Mouse (Mus musculus): ENCODE measurements around the gene Smyd2. TPM values are rescaled to one million over a fixed set of nuclear protein-coding genes. Genes with fewer than 3 reads are reported as not detected.
A peak's percentile ranks its signal among the peaks of the same experiment; 100 is the strongest.

The Smyd2 gene
- polyA plus RNA-seq, 1 experiment from 2014 or later = 49.8 TPM

DNA sequence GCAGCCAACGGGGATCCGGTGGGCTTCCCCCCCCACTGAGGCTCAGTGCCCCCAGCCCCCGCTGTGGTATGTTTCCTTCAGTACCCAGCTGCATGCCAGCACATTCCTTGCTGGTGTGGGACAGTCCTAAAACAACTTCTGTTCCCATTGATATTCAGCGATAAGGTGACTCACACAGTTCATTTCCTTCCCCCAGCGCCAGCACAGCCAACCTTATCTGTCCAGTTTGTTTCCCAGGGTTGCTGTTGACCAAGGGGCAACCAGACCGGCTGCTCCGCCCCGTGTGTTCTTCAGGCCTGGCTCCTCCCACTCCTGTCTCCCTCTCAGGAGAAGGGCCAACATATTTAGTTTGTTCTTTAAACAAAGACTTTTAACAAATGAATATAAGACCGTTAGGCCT lies 54.7 kb downstream of the Smyd2 start:
- H3K9ac ChIP-seq = no peak overlapping the region
- 63% methylated on average over 9 of the region's 9 CpGs for WGBS
- H3K4me3 ChIP-seq = no peak overlapping the region
- no peak for ATAC-seq (ENCODE audit: low FRiP score)
- no peak overlapping the region for H3K27ac ChIP-seq
- H3K4me2 ChIP-seq (replicated peaks) = no peak overlapping the region
- no peaks in the 10 kb centered on the region for H3K9me3 ChIP-seq (replicated peaks)
- H3K4me1 ChIP-seq = peaks cover 13% of the 10 kb centered on the region
- no peaks in the 10 kb centered on the region for H3K27me3 ChIP-seq
- H3K36me3 ChIP-seq = no peaks in the 10 kb centered on the region

- no peak for ATAC-seq (ENCODE audit: low FRiP score)
Observed at GRCm38 (mm10) chr1:189867034-189867433, 55.1 kb downstream of the Smyd2 start.

GRCm38 (mm10) chr1:189866621-189867020 lies 55.5 kb downstream of the Smyd2 start:
- Histone ChIP-seq H3K27me3 (no peaks in the 10 kb centered on the region), H3K9ac (no peak overlapping the region), H3K4me2 (replicated peaks) (no peak overlapping the region), H3K9me3 (replicated peaks) (no peaks in the 10 kb centered on the region), H3K27ac (no peak overlapping the region), H3K4me3 (no peak overlapping the region), H3K36me3 (no peaks in the 10 kb centered on the region), H3K4me1 (peaks cover 13% of the 10 kb centered on the region)
- 88% methylated on average over 6 of the region's 6 CpGs for WGBS
- no peak for ATAC-seq (ENCODE audit: low FRiP score)

More at GRCm38 (mm10) chr1:189867034-189867433, 55.1 kb downstream of the Smyd2 start:
- H3K36me3 ChIP-seq = no peaks in the 10 kb centered on the region
- H3K27me3 ChIP-seq = no peaks in the 10 kb centered on the region
- H3K9ac ChIP-seq = no peak overlapping the region
- H3K27ac ChIP-seq = no peak overlapping the region
- H3K4me2 ChIP-seq (replicated peaks) = no peak overlapping the region
- peaks cover 13% of the 10 kb centered on the region for H3K4me1 ChIP-seq
- WGBS = 76% methylated on average over 5 of the region's 5 CpGs
- H3K9me3 ChIP-seq (replicated peaks) = no peaks in the 10 kb centered on the region
- H3K4me3 ChIP-seq = no peak overlapping the region

DNA sequence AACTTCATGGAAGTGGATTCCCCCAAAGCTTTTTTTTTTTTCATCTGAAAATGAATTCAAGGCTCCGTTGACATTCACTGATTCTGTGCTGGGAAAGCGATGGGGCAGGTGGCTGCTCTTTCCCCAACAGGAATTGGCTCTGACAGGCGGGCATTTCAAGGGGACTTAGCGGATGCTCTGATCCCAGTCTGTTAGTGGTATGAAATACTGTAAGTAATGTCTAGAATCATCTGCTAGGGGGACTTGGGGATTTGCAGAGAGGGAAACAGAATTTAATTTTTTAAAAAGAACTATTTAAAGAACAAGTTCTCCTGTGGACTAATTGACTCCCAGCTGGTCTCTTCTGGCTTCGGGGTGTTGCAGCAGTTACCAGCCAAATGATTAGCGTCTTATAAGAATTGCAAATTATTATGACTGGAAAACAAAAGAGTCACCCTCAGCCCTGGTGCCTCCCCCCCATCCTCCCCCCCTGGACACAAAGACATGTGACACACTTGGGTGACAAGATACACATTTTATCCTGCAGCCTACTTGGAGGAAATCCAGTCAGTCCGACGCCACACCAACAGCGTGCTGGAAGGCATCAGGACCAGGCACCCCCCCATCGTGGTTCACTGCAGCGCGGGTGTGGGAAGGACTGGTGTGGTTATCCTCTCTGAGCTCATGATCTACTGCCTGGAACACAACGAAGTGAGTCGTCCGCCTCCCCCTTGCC lies 57.2 kb downstream of the Smyd2 start:
- peaks cover 16% of the 10 kb centered on the region for H3K4me1 ChIP-seq
- no peaks in the 10 kb centered on the region for H3K27me3 ChIP-seq
- H3K9me3 ChIP-seq (replicated peaks) = no peaks in the 10 kb centered on the region
- H3K36me3 ChIP-seq = no peaks in the 10 kb centered on the region
- H3K9ac ChIP-seq = no peak overlapping the region
- H3K27ac ChIP-seq = peak overlapping the region; percentile 40
- H3K4me3 ChIP-seq = no peak overlapping the region
- ATAC-seq (ENCODE audit: low FRiP score) = peak; percentile 49
- H3K4me2 ChIP-seq (replicated peaks) = no peak overlapping the region
- 72% methylated on average over 15 of the region's 15 CpGs for WGBS

GRCm38 (mm10) chr1:189864301-189864700 lies 57.9 kb downstream of the Smyd2 start:
- 71% methylated on average over 9 of the region's 9 CpGs for WGBS
- H3K27ac ChIP-seq = peak overlapping the region; percentile 40; the same call in 1 of the 2 replicates
- no peak for ATAC-seq (ENCODE audit: low FRiP score)

DNA sequence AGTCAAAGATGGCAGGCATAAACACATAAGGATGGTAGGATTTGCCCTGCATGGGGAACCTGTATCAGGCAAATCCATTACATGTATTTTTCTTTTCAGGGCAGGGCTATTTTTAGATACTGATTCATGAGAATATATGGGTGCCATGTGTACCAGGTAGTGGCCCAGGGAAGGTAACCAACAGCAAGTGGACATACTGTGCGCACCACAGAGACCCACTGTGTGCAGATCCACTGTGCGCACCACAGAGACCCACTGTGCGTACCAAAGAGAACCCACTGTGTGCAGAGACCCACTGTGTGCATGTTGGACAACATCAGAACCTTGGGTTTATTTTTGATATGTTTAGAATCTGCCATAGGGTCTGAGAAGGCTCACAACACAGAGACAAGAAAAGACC lies 58.4 kb downstream of the Smyd2 start:
- H3K9me3 ChIP-seq (replicated peaks) = no peaks in the 10 kb centered on the region
- 95% methylated on average over 3 of the region's 3 CpGs for WGBS
- no peaks in the 10 kb centered on the region for H3K36me3 ChIP-seq
- ATAC-seq (ENCODE audit: low FRiP score) = no peak
- no peak overlapping the region for H3K27ac ChIP-seq
- H3K4me2 ChIP-seq (replicated peaks) = no peak overlapping the region
- H3K27me3 ChIP-seq = no peaks in the 10 kb centered on the region
- H3K9ac ChIP-seq = no peak overlapping the region
- H3K4me3 ChIP-seq = no peak overlapping the region
- H3K4me1 ChIP-seq = peaks cover 16% of the 10 kb centered on the region

More at GRCm38 (mm10) chr1:189864301-189864700, 57.9 kb downstream of the Smyd2 start:
- H3K36me3 ChIP-seq = no peaks in the 10 kb centered on the region
- no peak overlapping the region for H3K4me2 ChIP-seq (replicated peaks)
- no peak overlapping the region for H3K4me3 ChIP-seq
- H3K4me1 ChIP-seq = peaks cover 16% of the 10 kb centered on the region
- H3K9me3 ChIP-seq (replicated peaks) = no peaks in the 10 kb centered on the region
- no peak overlapping the region for H3K9ac ChIP-seq
- no peaks in the 10 kb centered on the region for H3K27me3 ChIP-seq

- ATAC-seq (ENCODE audit: low FRiP score) = no peak
- H3K27me3 ChIP-seq = no peaks in the 10 kb centered on the region
- H3K36me3 ChIP-seq = no peaks in the 10 kb centered on the region
- no peak overlapping the region for H3K4me3 ChIP-seq
- H3K9ac ChIP-seq = no peak overlapping the region
- H3K27ac ChIP-seq = no peak overlapping the region
- H3K9me3 ChIP-seq (replicated peaks) = no peaks in the 10 kb centered on the region
- no peak overlapping the region for H3K4me2 ChIP-seq (replicated peaks)
- WGBS = 65% methylated on average over 12 of the region's 12 CpGs
- H3K4me1 ChIP-seq = peaks cover 12% of the 10 kb centered on the region
Observed at GRCm38 (mm10) chr1:189860942-189861315, 61.2 kb downstream of the Smyd2 start.

DNA sequence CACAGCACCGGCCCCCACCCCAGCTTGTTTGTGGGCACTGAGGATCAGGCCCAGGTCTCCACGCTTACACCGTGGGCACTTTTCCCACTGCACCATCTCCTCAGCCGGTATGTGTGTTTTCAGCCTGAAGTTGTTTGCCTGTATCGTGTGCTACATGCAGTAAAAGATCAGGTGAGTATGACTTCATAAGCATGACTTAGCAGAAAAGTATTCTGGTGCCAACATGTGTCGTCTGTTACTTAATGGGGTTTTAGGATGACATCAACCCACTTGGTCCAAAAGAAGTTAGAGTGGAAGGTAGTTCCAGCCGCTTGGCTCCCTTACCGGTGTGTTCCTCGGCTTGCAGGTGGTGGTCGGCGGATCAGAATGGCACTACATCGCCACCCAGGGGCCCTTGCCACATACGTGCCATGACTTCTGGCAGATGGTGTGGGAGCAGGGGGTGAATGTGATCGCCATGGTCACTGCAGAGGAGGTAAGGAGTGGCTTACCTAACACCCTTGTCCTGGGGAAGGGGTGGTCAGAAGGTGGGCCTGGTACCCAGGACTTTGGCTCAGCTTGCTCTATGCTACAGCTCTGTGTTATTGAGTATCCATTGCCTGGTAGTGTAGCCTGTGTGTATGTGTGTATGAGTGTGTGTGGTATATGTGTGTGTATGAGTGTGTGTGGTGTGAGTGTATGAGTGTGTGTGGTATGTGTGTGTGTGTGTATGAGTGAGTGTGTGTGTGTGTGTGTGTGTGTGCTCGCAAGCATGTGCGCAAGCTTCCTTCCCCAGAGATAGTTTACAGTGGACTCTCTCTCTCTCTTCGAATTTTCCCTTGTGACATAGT lies 61.8 kb downstream of the Smyd2 start:
- Histone ChIP-seq H3K36me3 (no peaks in the 10 kb centered on the region), H3K27ac (no peak overlapping the region), H3K9me3 (replicated peaks) (no peaks in the 10 kb centered on the region), H3K27me3 (no peaks in the 10 kb centered on the region), H3K4me2 (replicated peaks) (no peak overlapping the region), H3K9ac (no peak overlapping the region), H3K4me1 (peaks cover 10% of the 10 kb centered on the region), H3K4me3 (no peak overlapping the region)
- WGBS = 89% methylated on average over 17 of the region's 17 CpGs
- ATAC-seq (ENCODE audit: low FRiP score) = no peak

- WGBS = 76% methylated on average over 6 of the region's 6 CpGs
- no peak overlapping the region for H3K27ac ChIP-seq
- no peak overlapping the region for H3K9ac ChIP-seq
- no peak for ATAC-seq (ENCODE audit: low FRiP score)
- H3K4me2 ChIP-seq (replicated peaks) = no peak overlapping the region
- no peaks in the 10 kb centered on the region for H3K27me3 ChIP-seq
- H3K9me3 ChIP-seq (replicated peaks) = no peaks in the 10 kb centered on the region
- no peaks in the 10 kb centered on the region for H3K36me3 ChIP-seq
- H3K4me3 ChIP-seq = no peak overlapping the region
- H3K4me1 ChIP-seq = peaks cover 4% of the 10 kb centered on the region; the same call in 1 of the 2 replicates
Observed at GRCm38 (mm10) chr1:189858377-189858776, 63.8 kb downstream of the Smyd2 start.

- Histone ChIP-seq H3K27ac (no peak overlapping the region), H3K9ac (no peak overlapping the region), H3K4me2 (replicated peaks) (no peak overlapping the region), H3K4me3 (no peak overlapping the region), H3K4me1 (0 out of 2 replicates have a peak, but pooled peaks cover 4% of the 10 kb centered on the region), H3K27me3 (no peaks in the 10 kb centered on the region), H3K9me3 (replicated peaks) (no peaks in the 10 kb centered on the region), H3K36me3 (peaks cover 2% of the 10 kb centered on the region)
- ATAC-seq (ENCODE audit: low FRiP score) = no peak
- 95% methylated on average over 5 of the region's 5 CpGs for WGBS
Observed at GRCm38 (mm10) chr1:189855739-189856138, 66.4 kb downstream of the Smyd2 start.

DNA sequence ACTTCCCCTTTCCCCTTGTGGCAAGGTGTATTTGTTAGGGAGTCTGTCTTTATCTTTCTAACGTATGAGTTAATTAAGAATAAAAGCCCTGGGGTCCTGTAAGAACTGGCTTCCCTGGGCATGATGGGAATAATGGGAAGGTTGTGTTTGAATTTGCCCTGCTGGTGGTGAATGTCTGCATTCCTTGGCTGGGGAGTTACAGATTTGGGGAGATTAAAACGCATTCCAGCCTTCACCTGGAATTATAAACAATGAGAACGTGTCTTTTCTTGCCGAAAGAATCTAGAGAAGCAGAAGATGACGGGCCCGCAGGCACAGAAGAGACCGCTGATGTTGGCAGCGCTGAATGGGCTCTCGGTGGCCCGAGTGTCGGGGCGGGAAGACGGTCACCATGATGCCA lies 67.5 kb downstream of the Smyd2 start:
- H3K9ac ChIP-seq = no peak overlapping the region
- no peak overlapping the region for H3K27ac ChIP-seq
- H3K4me1 ChIP-seq = no peaks in the 10 kb centered on the region
- no peaks in the 10 kb centered on the region for H3K27me3 ChIP-seq
- H3K9me3 ChIP-seq (replicated peaks) = no peaks in the 10 kb centered on the region
- peaks cover 10% of the 10 kb centered on the region for H3K36me3 ChIP-seq
- no peak overlapping the region for H3K4me2 ChIP-seq (replicated peaks)
- WGBS = 88% methylated on average over 13 of the region's 13 CpGs
- H3K4me3 ChIP-seq = no peak overlapping the region
- no peak for ATAC-seq (ENCODE audit: low FRiP score)

DNA sequence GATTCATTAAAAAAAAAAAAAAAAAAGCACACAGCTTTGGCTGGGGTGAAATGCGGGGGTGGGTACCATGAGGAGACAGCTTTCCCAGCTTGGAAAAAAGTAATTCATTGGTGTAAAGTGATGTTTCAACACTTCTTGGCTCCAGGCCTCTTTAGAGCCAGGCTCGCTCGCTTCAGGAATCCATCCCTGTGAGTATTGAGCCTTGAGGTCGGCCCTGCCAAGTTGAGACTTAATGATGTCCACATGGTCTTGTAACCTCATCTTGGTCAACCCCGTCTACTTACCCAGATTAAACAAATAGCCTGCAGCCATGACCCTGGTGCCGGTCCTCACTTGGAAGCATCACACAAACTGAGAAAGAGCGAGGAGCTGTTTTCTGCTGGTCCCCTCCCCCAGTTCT lies 69.7 kb downstream of the Smyd2 start:
- H3K4me2 ChIP-seq (replicated peaks) = no peak overlapping the region
- ATAC-seq (ENCODE audit: low FRiP score) = no peak
- H3K9ac ChIP-seq = no peak overlapping the region
- no peak overlapping the region for H3K4me3 ChIP-seq
- no peaks in the 10 kb centered on the region for H3K9me3 ChIP-seq (replicated peaks)
- H3K27me3 ChIP-seq = no peaks in the 10 kb centered on the region
- H3K4me1 ChIP-seq = no peaks in the 10 kb centered on the region
- 76% methylated on average over 7 of the region's 7 CpGs for WGBS
- H3K36me3 ChIP-seq = peaks cover 10% of the 10 kb centered on the region
- H3K27ac ChIP-seq = no peak overlapping the region
